Mouse (Mus musculus) embryonic facial prominence, embryonic 14.5 days (tissue): ENCODE data around the gene Mrc1. TPM values are rescaled to one million over a fixed set of nuclear protein-coding genes. Genes with fewer than 3 reads are reported as not detected.

Experiments used
- ATAC-seq: fragments of 200-750 bp; cut with Nextera tagmentation; 2 replicates; pipeline ENCODE4 v1.8.0; 2017; ENCODE audit warnings: low read depth, moderate number of reproducible peaks, moderate TSS enrichment
- DNase-seq: peaks from one replicate; pipeline ENCODE4 v3.0.0-alpha.2; 2015; ENCODE audit warnings: low spot score
- H3K27ac ChIP-seq: fragments of 300-500 bp; sonication (generic); replicated peaks from 2 replicates; pipeline ENCODE4 v1.5.1; 2014; ENCODE audit warnings: low read depth, mild to moderate bottlenecking, low read length, moderate library complexity
- H3K27me3 ChIP-seq: fragments of 300-500 bp; sonication (generic); replicated peaks from 2 replicates; pipeline ENCODE4 v1.6.1; 2014; ENCODE audit warnings: low read length; ENCODE audit not compliant: control insufficient read depth, insufficient read depth
- H3K36me3 ChIP-seq: fragments of 300-500 bp; sonication (generic); 2 replicates; pipeline ENCODE4 v1.6.1; 2014; ENCODE audit warnings: low read length, mixed read lengths; ENCODE audit not compliant: control insufficient read depth, insufficient read depth
- H3K4me1 ChIP-seq: fragments of 300-500 bp; sonication (generic); 2 replicates; pipeline ENCODE4 v1.6.1; 2014; ENCODE audit warnings: antibody characterized with exemption, low read length; ENCODE audit not compliant: control insufficient read depth, insufficient read depth
- H3K4me2 ChIP-seq: fragments of 300-500 bp; sonication (generic); 2 replicates; pipeline ENCODE4 v1.6.1; 2014; ENCODE audit warnings: low read depth, mild to moderate bottlenecking, low read length, moderate library complexity, mixed read lengths
- H3K4me3 ChIP-seq: fragments of 300-500 bp; sonication (generic); 2 replicates; pipeline ENCODE4 v1.5.1; 2014; ENCODE audit warnings: low read depth, mild to moderate bottlenecking, low read length
- H3K9ac ChIP-seq: fragments of 300-500 bp; sonication (generic); 2 replicates; pipeline ENCODE4 v1.6.1; 2014; ENCODE audit warnings: low read depth, mild to moderate bottlenecking, low read length, moderate library complexity, mixed read lengths
- H3K9me3 ChIP-seq: fragments of 300-500 bp; sonication (generic); 2 replicates; pipeline ENCODE4 v1.6.1; 2016; ENCODE audit warnings: low read length; ENCODE audit not compliant: control insufficient read depth
- WGBS: fragments of 180-500 bp; shearing (Covaris S2); extraction: QIAGEN DNeasy Blood & Tissue Kit; methylation state at CpG from one replicate; pipeline ENCODE4 v1.1.7; 2014; 5-methylcytosine and 5-hydroxymethylcytosine counted together
- polyA plus RNA-seq: library from polyadenylated mRNA; unstranded; fragments of >200 nt; fragmentation: Nextera tagmentation; extraction: Ambion mirVana; gene quantifications from 2 replicates; pipeline ENCODE4 v1.2.1, GENCODE M21; 2014

Mrc1 gene
- polyA plus RNA-seq, 1 experiment from 2014 or later, result 21.0 TPM

DNA sequence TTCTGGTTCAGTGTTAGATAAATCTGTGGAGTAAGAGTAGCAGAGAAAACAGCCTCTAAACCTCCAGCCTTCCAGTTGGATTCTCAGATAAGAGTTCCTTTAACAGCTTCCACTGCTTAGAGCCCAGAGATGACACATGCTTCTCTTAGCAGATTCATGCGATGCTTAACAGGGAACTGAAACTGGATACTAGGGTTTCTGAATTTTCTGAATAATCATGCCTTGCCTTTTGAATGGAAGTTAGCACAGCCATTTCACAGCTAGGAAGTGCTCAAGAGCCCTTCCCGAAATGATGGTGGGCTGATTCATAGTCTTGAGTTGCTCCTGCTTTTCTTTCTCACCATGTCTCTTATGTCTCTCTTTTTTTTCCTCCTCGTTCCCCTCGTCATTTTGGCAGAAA is 22.4 kb upstream of the Mrc1 start:
- Histone ChIP-seq H3K4me1 (no peaks in the 10 kb centered on the region), H3K9me3 (no peaks in the 10 kb centered on the region), H3K36me3 (no peaks in the 10 kb centered on the region), H3K27me3 (no peaks in the 10 kb centered on the region), H3K27ac (no peak overlapping the region), H3K4me3 (no peak overlapping the region), H3K4me2 (no peak overlapping the region), H3K9ac (no peak overlapping the region)
- DNase-seq, result no peak
- no peak for ATAC-seq
- WGBS, result 65% methylated on average over 4 of the region's 4 CpGs

- WGBS, result 79% methylated on average over 1 of the region's 1 CpGs
- H3K4me2 ChIP-seq, result no peak overlapping the region
- no peak for ATAC-seq
Observed at GRCm38 (mm10) chr2:14210731-14211130, 18.5 kb upstream of the Mrc1 start.

DNA sequence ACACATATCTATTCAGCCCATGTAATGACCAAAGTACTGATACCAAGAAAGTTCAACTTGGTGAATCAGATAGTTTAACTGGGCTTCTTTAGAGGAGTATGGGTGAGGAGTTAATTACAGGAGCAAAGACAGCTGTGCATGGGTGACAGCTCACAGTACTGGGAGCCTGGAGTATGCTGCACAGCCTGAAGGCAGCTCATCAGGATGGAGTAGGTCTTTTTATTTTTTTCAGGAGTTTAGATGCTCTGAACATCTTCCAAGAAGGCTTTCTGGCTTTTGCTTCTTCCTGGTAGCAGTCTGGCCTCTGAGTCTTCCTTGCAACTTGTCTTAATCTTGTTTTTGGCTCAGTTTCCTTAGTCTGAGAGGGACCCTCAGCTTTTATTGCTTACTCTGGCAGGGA is 17.6 kb upstream of the Mrc1 start:
- Histone ChIP-seq H3K4me1 (no peaks in the 10 kb centered on the region), H3K9ac (no peak overlapping the region), H3K4me2 (no peak overlapping the region), H3K27ac (no peak overlapping the region), H3K36me3 (no peaks in the 10 kb centered on the region), H3K27me3 (no peaks in the 10 kb centered on the region), H3K4me3 (no peak overlapping the region), H3K9me3 (no peaks in the 10 kb centered on the region)
- DNase-seq (no peak), ATAC-seq (no peak)

More at GRCm38 (mm10) chr2:14210731-14211130, 18.5 kb upstream of the Mrc1 start:
- H3K9ac ChIP-seq, result no peak overlapping the region
- H3K27me3 ChIP-seq, result no peaks in the 10 kb centered on the region
- no peak for DNase-seq
- no peaks in the 10 kb centered on the region for H3K4me1 ChIP-seq
- no peaks in the 10 kb centered on the region for H3K9me3 ChIP-seq
- no peak overlapping the region for H3K4me3 ChIP-seq
- H3K36me3 ChIP-seq, result no peaks in the 10 kb centered on the region
- no peak overlapping the region for H3K27ac ChIP-seq

- no peak overlapping the region for H3K27ac ChIP-seq
- WGBS, result 56% methylated on average over 3 of the region's 3 CpGs
- H3K9ac ChIP-seq, result no peak overlapping the region
- no peak overlapping the region for H3K4me2 ChIP-seq
- H3K27me3 ChIP-seq, result no peaks in the 10 kb centered on the region
- DNase-seq (no peak), ATAC-seq (no peak)
- no peaks in the 10 kb centered on the region for H3K36me3 ChIP-seq
- no peaks in the 10 kb centered on the region for H3K9me3 ChIP-seq
- no peaks in the 10 kb centered on the region for H3K4me1 ChIP-seq
- no peak overlapping the region for H3K4me3 ChIP-seq
Observed at GRCm38 (mm10) chr2:14214764-14215163, 14.4 kb upstream of the Mrc1 start.

DNA sequence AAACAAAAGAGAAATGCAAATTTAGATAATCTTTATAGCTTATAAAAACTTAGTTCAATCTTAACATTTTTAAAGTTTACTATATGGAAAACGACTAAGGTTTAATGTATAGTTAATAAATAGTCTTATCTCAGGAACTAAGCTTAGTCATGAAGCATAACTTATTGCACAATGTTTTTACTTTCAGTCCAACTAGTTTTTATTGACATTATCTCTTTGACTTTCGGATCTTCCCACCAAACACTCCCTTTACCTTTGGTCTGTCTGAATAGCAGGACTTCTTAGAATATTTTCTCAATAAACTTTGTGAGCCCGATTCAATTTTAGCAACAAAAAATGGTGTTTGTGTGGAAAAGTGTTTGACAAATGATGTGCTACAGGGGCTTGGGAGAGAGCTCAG is 12.5 kb upstream of the Mrc1 start:
- DNase-seq (no peak), ATAC-seq (no peak)
- 80% methylated on average over 3 of the region's 3 CpGs for WGBS
- Histone ChIP-seq H3K4me1 (no peaks in the 10 kb centered on the region), H3K9ac (no peak overlapping the region), H3K9me3 (no peaks in the 10 kb centered on the region), H3K4me2 (no peak overlapping the region), H3K36me3 (no peaks in the 10 kb centered on the region), H3K27ac (no peak overlapping the region), H3K27me3 (no peaks in the 10 kb centered on the region), H3K4me3 (no peak overlapping the region)

DNA sequence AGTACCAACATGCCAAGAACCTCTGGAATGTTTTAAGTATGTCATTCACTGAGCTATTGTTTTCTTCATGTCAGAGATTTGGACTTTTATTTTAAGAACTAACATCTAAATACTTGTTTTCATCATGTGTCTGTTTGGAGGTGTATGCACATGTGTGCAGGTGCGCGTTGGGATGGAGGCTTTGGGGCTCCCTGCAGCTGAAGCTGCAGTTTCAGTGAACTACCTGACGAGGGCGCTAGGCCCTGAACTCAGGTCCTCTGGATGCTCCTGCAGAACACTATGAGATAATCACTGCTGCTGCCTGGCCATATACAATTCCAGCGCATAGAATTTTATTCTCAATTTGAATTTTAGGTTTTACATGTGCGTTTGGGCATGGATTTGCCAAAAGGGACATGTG is 11.1 kb upstream of the Mrc1 start:
- no peak overlapping the region for H3K9ac ChIP-seq
- no peak overlapping the region for H3K4me3 ChIP-seq
- no peak overlapping the region for H3K27ac ChIP-seq
- no peaks in the 10 kb centered on the region for H3K27me3 ChIP-seq
- H3K4me2 ChIP-seq, result no peak overlapping the region
- ATAC-seq (no peak), DNase-seq (no peak)
- no peaks in the 10 kb centered on the region for H3K4me1 ChIP-seq
- no peaks in the 10 kb centered on the region for H3K36me3 ChIP-seq
- no peaks in the 10 kb centered on the region for H3K9me3 ChIP-seq
- 76% methylated on average over 6 of the region's 6 CpGs for WGBS

- ATAC-seq (no peak), DNase-seq (no peak)
- H3K4me2 ChIP-seq, result no peak overlapping the region
- H3K27ac ChIP-seq, result no peak overlapping the region
- no peak overlapping the region for H3K9ac ChIP-seq
- H3K4me3 ChIP-seq, result no peak overlapping the region
- H3K4me1 ChIP-seq, result no peaks in the 10 kb centered on the region
- no peaks in the 10 kb centered on the region for H3K36me3 ChIP-seq
- 92% methylated on average over 2 of the region's 4 CpGs for WGBS
- no peaks in the 10 kb centered on the region for H3K27me3 ChIP-seq
- no peaks in the 10 kb centered on the region for H3K9me3 ChIP-seq
Observed at GRCm38 (mm10) chr2:14224387-14224786, 4.8 kb upstream of the Mrc1 start.

- Histone ChIP-seq H3K4me2 (no peak overlapping the region), H3K4me1 (no peaks in the 10 kb centered on the region), H3K36me3 (no peaks in the 10 kb centered on the region), H3K27me3 (no peaks in the 10 kb centered on the region), H3K4me3 (no peak overlapping the region), H3K27ac (no peak overlapping the region), H3K9ac (no peak overlapping the region), H3K9me3 (no peaks in the 10 kb centered on the region)
- DNase-seq (peak; percentile 24), ATAC-seq (no peak)
- WGBS, result 67% methylated on average over 6 of the region's 6 CpGs
Observed at GRCm38 (mm10) chr2:14228495-14228894, 697 bp upstream of the Mrc1 start.

- Histone ChIP-seq H3K27ac (no peak overlapping the region), H3K9ac (no peak overlapping the region), H3K36me3 (no peaks in the 10 kb centered on the region), H3K4me3 (no peak overlapping the region), H3K4me2 (no peak overlapping the region), H3K27me3 (no peaks in the 10 kb centered on the region), H3K9me3 (no peaks in the 10 kb centered on the region), H3K4me1 (no peaks in the 10 kb centered on the region)
- 89% methylated on average over 14 of the region's 14 CpGs for WGBS
- ATAC-seq (no peak), DNase-seq (no peak)
Observed at GRCm38 (mm10) chr2:14229979-14230378, 787 bp downstream of the Mrc1 start.
